Mouse (Mus musculus) retina, adult 2 months (tissue): Measurements from ENCODE around the gene Acp5.
A peak's percentile ranks its signal among the peaks of the same experiment; 100 is the strongest.

Experiments used
- DNase-seq: peaks from one replicate; pipeline ENCODE4 v3.0.0-alpha.2; 2012; ENCODE audit warnings: low read depth, low spot score

Acp5 gene

DNA sequence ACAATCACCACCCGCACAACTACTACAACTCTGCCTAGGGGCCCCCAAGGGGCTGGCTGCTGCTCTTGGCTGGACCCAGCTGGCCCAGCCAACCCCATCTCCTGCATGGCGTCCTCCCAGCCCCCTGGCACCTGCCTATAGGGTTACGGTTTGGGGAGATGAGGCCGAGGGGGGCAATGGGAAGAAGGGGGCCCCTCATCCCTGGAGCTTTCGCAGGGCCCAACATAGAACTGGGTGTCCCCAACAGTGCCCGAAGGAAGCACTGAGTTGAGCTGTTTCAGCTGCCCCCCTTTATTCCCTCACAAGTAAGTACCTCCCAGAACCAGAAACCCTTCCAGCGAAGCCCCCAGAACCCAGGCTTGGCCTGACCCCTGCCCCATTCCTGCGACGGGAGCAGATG is 27.3 kb downstream of the Acp5 start:
- no peak for DNase-seq

DNA sequence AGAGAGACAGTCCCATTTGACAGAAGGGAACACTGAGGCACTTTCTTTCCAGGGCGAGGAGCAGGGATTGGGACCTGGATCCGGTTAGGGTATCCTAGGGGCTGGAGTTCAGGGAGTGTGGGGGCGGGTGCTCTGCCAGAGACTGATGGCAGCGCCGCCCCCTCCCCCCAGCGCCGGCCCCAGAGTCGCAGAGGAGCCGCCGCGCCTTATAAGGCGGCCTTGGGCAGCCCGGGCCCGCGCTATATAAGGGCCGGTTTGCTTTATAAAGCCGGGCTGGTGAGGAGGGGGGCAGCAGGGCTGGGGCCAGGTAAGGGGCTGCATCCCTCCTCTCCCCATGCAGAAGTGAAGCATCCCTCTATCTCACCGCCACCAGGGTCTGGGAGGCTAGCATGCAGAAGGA is 35.6 kb downstream of the Acp5 start:
- no peak for DNase-seq

DNA sequence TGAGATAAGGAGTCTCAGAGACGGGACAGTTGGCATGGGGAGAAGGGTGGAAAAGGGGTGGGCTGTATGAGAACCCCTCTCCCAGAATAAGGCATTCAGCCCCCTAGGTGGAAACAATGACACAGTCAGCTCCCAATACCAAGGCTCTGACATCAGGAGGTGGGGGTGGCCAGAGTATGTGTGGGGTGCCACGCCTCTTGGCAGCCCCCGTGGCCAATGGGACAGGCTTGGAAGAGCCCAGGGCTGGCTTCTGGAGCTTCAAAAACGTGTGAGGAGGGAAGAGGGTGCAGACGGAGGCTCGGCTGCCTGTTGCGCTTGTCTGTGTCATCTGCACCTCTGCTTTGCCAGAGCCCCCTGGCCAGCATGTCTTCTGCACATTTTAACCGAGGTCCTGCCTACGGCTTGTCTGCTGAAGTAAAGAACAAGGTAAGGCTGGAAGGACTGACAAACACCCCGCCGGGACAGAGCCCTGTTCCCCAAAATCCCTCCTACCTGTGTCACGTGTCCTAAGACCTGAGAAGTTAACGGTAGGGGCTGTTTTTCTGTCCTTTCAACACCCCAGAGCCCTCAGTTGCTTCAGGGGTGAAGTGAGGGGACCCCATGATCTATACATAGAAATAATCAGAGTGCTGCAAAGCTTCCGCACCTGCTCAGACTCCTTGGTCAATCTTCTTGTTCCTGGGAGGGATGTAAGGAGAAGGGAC is 36.4 kb downstream of the Acp5 start, which contains the start of gene Cnn1:
Gene Cnn1 (plus strand): TSS at position 224 of the 704 bp plus-strand sequence.
- no peak for DNase-seq

DNA sequence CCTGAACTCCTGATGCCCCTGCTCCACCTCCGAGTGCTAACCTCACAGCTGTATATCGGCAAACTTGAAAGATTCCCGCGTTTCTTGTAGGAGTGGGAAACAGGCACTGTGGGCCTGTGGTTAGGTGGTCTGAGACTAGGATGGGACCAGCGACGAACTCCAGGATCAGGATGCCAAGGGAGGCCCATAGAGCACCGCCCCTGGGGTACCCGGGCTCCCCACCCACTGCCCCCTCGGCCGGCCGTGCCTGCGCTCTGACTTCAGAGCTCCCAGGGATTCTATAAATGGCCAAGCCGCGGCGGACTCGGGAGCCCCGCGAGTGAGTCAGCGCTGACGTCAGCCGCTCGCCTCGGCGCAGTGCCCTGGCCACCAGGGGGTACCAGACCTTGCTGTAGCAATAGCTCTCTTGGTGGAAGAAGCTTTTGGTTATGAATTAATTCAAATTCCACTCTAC is 39.6 kb downstream of the Acp5 start:
- no peak for DNase-seq

DNA sequence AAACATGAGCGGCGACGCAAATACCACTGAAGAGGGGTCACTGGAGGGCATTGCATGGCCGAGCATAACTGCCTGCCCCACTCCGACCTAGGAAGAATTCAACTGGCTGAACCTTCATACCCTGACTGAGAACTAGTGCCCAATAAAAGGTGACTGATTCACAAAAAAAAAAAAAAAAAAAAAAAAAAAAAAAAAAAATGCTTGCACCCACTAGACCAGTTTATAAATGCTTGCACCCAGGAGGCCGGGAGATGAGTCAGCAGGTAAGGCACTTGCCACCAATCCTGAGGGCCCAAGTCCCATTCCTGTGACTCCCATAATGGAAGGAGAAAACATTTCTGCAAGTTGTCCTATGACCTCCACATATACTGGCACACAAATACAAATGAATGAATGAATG is 42.8 kb downstream of the Acp5 start:
- no peak for DNase-seq

DNA sequence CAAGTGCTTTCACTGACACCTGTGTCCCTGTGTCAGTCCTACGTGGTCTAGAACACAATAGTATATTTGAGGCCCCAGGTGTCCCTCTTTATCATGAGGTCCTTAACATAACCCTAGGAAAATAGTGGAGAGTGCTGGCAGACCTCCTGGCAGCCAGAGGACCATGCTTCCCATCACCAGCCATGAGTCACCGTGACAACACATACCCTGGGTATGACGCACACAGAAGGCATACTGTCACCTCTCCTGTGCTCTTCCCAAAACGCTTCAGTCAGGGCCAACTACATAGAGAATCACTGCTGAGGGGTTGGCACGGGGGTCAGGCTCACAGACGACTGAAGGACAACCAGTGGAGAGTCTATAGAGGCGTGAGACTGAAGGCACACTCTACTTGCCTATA is 45.5 kb downstream of the Acp5 start:
- DNase-seq: no peak

DNA sequence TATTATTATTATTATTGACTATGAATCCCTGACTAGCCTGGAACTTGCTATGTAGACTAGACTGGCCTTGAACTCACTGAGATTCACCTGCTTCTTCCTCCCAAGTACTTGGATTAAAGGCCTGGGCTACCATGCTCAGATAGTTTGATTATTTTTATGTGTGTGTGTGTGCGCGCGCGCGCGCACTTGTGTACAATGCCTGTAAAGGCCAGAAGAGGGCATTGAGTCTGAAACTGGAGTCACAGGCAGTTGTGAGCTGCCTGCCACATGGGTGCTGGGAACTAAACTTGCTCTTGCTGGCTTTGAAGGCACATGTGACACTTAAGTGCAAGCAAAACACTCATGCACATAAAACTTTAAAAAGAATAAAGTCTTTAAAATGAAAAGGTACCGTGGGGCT is 46.2 kb downstream of the Acp5 start:
- DNase-seq: no peak

DNA sequence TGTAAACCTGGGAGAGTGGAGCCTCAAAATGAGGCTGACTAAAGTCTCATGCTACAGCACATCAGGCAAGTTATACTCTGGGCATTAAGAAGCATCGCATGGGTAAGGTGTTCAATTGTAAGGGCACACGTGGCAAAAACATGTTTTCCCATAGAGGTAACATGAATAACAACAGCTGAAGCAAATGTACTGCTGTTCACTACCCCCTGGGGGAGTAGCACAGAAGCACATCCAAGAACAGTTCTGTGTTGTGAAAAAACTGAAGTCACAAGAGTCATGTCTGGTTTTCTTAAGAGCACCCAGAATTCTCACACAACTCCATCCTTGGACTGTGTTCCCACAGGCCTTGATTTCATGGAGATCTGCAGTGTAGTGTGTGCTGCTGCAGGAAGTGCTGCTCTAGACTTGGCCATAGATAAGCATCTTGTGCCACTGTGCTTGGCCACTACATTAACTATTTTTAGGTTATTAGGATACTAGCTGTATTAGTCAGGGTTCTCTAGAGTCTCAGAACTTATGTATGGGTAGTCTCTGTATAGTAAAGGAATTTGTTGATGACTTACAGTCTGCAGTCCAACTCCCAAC is 48.4 kb downstream of the Acp5 start:
- DNase-seq: no peak

DNA sequence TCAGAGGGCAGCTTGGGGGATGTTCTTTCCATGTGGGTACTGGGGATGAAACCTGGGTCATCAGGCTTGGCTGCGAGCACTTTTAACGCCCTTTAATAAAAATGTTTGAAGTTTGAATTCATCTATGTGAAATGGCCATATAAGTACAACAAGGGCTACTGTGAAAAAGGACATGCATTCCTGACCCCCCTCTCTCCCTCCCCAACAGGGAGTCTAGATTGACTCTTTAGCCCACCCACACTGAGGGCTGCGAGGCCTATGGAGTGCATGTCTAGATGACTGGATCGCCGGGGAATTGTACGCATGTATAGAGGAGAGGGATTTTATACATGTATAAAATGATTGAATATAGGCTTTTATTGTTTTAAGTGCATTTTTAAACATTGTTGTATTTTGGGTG is 49.5 kb downstream of the Acp5 start:
- DNase-seq: no peak

DNA sequence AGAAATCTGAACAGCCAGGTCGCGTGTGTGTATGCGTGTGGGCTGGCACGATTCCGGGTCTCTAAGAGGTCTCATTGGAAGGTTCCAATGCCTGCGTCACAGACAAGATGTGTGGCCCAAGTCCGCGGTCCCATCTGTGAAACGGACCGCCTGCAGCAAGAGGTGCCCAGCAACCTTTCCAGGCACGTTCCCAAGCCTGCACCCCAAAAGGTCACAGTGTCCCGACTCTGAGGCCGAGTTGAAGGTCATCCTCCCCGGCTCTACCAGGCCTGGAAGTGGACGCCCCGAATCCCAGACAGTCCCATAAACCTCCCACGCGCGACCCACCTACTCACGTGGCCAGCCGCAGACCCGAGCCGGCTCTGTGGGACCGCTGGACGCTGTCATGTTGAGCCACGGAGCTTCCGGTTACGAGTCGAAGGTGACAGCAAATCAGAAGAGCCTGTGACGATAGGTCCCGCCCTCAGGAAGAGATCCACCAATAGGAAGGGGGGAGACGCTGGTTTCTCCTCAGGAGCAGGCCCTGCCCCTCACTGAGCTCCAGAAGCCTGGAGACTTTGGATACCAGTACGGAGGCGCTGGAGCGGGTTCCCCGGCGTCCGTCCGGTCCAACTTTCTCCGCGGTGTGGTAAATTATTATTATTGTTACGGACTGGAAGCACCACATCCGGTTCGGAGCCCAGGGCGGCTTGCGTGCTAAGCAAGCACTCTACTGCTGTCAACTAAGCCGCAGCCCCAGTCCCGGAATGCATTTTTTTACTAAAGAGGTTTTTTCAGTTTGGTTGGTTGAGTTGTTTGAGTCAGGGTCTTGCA is 50.3 kb downstream of the Acp5 start, which contains the start of gene Ecsit:
Gene Ecsit (minus strand): TSS at position 417 of the 813 bp plus-strand sequence.
- DNase-seq: peak; percentile 93

DNA sequence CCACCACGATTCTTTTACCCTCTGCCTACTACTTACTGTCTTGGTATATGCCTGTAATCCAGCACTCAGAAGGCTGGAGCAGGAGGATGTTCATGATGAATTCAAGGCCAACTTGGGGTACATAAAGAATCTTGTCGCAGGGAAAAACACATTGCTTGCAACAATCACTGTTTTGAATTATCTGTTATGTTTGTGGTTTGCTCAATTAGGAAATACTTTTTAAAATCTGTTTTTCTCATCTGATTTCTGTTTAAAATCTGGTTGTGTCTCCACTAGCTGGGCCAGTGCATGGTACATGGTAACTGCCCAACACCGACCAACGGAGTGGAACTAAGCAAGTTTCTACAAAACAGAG is 50.9 kb downstream of the Acp5 start:
- no peak for DNase-seq
